Mouse (Mus musculus) liver, embryonic 11.5 days (tissue): ENCODE data around the gene D130043K22Rik. TPM values are rescaled to one million over a fixed set of nuclear protein-coding genes. Genes with fewer than 3 reads are reported as not detected.

Experiments used
- ATAC-seq: fragments of 200-750 bp; cut with Nextera tagmentation; replicated peaks from 2 replicates; pipeline ENCODE4 v1.8.0; 2017; ENCODE audit warnings: moderate number of reproducible peaks, mild to moderate bottlenecking, moderate TSS enrichment, moderate library complexity; ENCODE audit not compliant: low FRiP score
- DNase-seq: peaks from one replicate; pipeline ENCODE4 v3.0.0-alpha.2; 2017; ENCODE audit warnings: low spot score
- H3K27ac ChIP-seq: fragments of 300-500 bp; sonication (generic); 2 replicates; pipeline ENCODE4 v1.5.1; 2014; ENCODE audit warnings: mild to moderate bottlenecking, low read depth, low read length, control low read depth
- H3K27me3 ChIP-seq: fragments of 300-500 bp; sonication (generic); replicated peaks from 2 replicates; pipeline ENCODE4 v1.6.1; 2014; ENCODE audit warnings: low read length, mixed read lengths; ENCODE audit not compliant: control insufficient read depth, insufficient read depth
- H3K36me3 ChIP-seq: fragments of 300-500 bp; sonication (generic); 2 replicates; pipeline ENCODE4 v1.6.1; 2014; ENCODE audit warnings: mild to moderate bottlenecking, low read length, moderate library complexity, mixed read lengths; ENCODE audit not compliant: control insufficient read depth, insufficient read depth
- H3K4me1 ChIP-seq: fragments of 300-500 bp; sonication (generic); replicated peaks from 2 replicates; pipeline ENCODE4 v1.6.1; 2014; ENCODE audit warnings: low read length, mixed read lengths; ENCODE audit not compliant: control insufficient read depth, insufficient read depth
- H3K4me2 ChIP-seq: fragments of 300-500 bp; sonication (generic); 2 replicates; pipeline ENCODE4 v1.6.1; 2014; ENCODE audit warnings: mild to moderate bottlenecking, control low read depth, moderate library complexity
- H3K4me3 ChIP-seq: fragments of 300-500 bp; sonication (generic); 2 replicates; pipeline ENCODE4 v1.5.1; 2014; ENCODE audit warnings: low read depth, low read length, control low read depth
- H3K9ac ChIP-seq: fragments of 300-500 bp; sonication (generic); 2 replicates; pipeline ENCODE4 v1.6.1; 2014; ENCODE audit warnings: low read depth, low read length, control low read depth
- H3K9me3 ChIP-seq: fragments of 300-500 bp; sonication (generic); 2 replicates; pipeline ENCODE4 v1.6.1; 2016; ENCODE audit warnings: low read length, inconsistent platforms, mixed read lengths; ENCODE audit not compliant: control insufficient read depth
- WGBS: fragments of 180-500 bp; shearing (Covaris S2); extraction: QIAGEN DNeasy Blood & Tissue Kit; methylation state at CpG from one replicate; pipeline ENCODE4 v1.1.7; 2014; 5-methylcytosine and 5-hydroxymethylcytosine counted together
- polyA plus RNA-seq: library from polyadenylated mRNA; unstranded; fragments of >200 nt; fragmentation: Nextera tagmentation; extraction: Ambion mirVana; gene quantifications from 2 replicates; pipeline ENCODE4 v1.2.1, GENCODE M21; 2014

D130043K22Rik gene
- polyA plus RNA-seq, 1 experiment from 2014 or later: not detected

GRCm38 (mm10) chr13:24841702-24842101 lies 3.2 kb upstream of the D130043K22Rik start:
- no peaks in the 10 kb centered on the region for H3K27me3 ChIP-seq
- H3K4me3 ChIP-seq: no peak overlapping the region
- H3K9me3 ChIP-seq: no peaks in the 10 kb centered on the region
- H3K4me1 ChIP-seq: 0 out of 2 replicates have a peak, but pooled peaks cover 4% of the 10 kb centered on the region
- H3K27ac ChIP-seq: no peak overlapping the region
- DNase-seq (no peak), ATAC-seq (no peak)
- no peak overlapping the region for H3K9ac ChIP-seq
- H3K4me2 ChIP-seq: no peak overlapping the region
- H3K36me3 ChIP-seq: peaks cover 6% of the 10 kb centered on the region; the same call in 1 of the 2 replicates
- WGBS: 83% methylated on average over 3 of the region's 3 CpGs

- Histone ChIP-seq H3K9me3 (no peaks in the 10 kb centered on the region), H3K9ac (no peak overlapping the region), H3K27me3 (no peaks in the 10 kb centered on the region), H3K4me1 (0 out of 2 replicates have a peak, but pooled peaks cover 4% of the 10 kb centered on the region), H3K36me3 (no peaks in the 10 kb centered on the region), H3K4me2 (no peak overlapping the region), H3K4me3 (no peak overlapping the region), H3K27ac (no peak overlapping the region)
- no peak for DNase-seq
- WGBS: 80% methylated on average over 4 of the region's 4 CpGs
- no peak for ATAC-seq
Observed at GRCm38 (mm10) chr13:24849318-24849717, 4.4 kb downstream of the D130043K22Rik start.

- Histone ChIP-seq H3K4me3 (no peak overlapping the region), H3K4me2 (no peak overlapping the region), H3K27me3 (no peaks in the 10 kb centered on the region), H3K9ac (no peak overlapping the region), H3K27ac (no peak overlapping the region), H3K36me3 (no peaks in the 10 kb centered on the region), H3K9me3 (no peaks in the 10 kb centered on the region), H3K4me1 (no peaks in the 10 kb centered on the region)
- 77% methylated on average over 2 of the region's 2 CpGs for WGBS
- DNase-seq (no peak), ATAC-seq (no peak)
Observed at GRCm38 (mm10) chr13:24851989-24852388, 7.1 kb downstream of the D130043K22Rik start.

- Histone ChIP-seq H3K4me3 (no peak overlapping the region), H3K9me3 (no peaks in the 10 kb centered on the region), H3K27ac (no peak overlapping the region), H3K9ac (no peak overlapping the region), H3K4me1 (no peaks in the 10 kb centered on the region), H3K4me2 (no peak overlapping the region), H3K36me3 (no peaks in the 10 kb centered on the region), H3K27me3 (no peaks in the 10 kb centered on the region)
- ATAC-seq (no peak), DNase-seq (no peak)
- 58% methylated on average over 3 of the region's 3 CpGs for WGBS
Observed at GRCm38 (mm10) chr13:24852570-24852969, 7.6 kb downstream of the D130043K22Rik start.

- no peak overlapping the region for H3K27ac ChIP-seq
- no peak overlapping the region for H3K4me3 ChIP-seq
- ATAC-seq: no peak
- H3K27me3 ChIP-seq: no peaks in the 10 kb centered on the region
- no peaks in the 10 kb centered on the region for H3K36me3 ChIP-seq
- no peak for DNase-seq
- no peaks in the 10 kb centered on the region for H3K4me1 ChIP-seq
- no peaks in the 10 kb centered on the region for H3K9me3 ChIP-seq
- H3K4me2 ChIP-seq: no peak overlapping the region
- no peak overlapping the region for H3K9ac ChIP-seq
Observed at GRCm38 (mm10) chr13:24859115-24859514, 14.2 kb downstream of the D130043K22Rik start.

- Histone ChIP-seq H3K36me3 (no peaks in the 10 kb centered on the region), H3K27me3 (no peaks in the 10 kb centered on the region), H3K9ac (no peak overlapping the region), H3K27ac (no peak overlapping the region), H3K4me3 (no peak overlapping the region), H3K4me2 (no peak overlapping the region), H3K4me1 (no peaks in the 10 kb centered on the region), H3K9me3 (no peaks in the 10 kb centered on the region)
- ATAC-seq: no peak
- WGBS: 54% methylated on average over 12 of the region's 12 CpGs
- no peak for DNase-seq
Observed at GRCm38 (mm10) chr13:24861084-24861483, 16.1 kb downstream of the D130043K22Rik start.

- H3K4me2 ChIP-seq: no peak overlapping the region
- H3K36me3 ChIP-seq: no peaks in the 10 kb centered on the region
- H3K27ac ChIP-seq: no peak overlapping the region
- H3K4me3 ChIP-seq: no peak overlapping the region
- H3K9ac ChIP-seq: no peak overlapping the region
- ATAC-seq (no peak), DNase-seq (no peak)
- no peaks in the 10 kb centered on the region for H3K9me3 ChIP-seq
- H3K27me3 ChIP-seq: no peaks in the 10 kb centered on the region
- 78% methylated on average over 7 of the region's 7 CpGs for WGBS
- no peaks in the 10 kb centered on the region; the same call in 1 of the 2 replicates for H3K4me1 ChIP-seq
Observed at GRCm38 (mm10) chr13:24862021-24862420, 17.1 kb downstream of the D130043K22Rik start.

GRCm38 (mm10) chr13:24862520-24862919 lies 17.6 kb downstream of the D130043K22Rik start:
- H3K4me2 ChIP-seq: no peak overlapping the region
- no peak overlapping the region for H3K27ac ChIP-seq
- 48% methylated on average over 7 of the region's 7 CpGs for WGBS
- H3K9ac ChIP-seq: no peak overlapping the region
- DNase-seq (no peak), ATAC-seq (no peak)
- H3K4me1 ChIP-seq: no peaks in the 10 kb centered on the region; the same call in 1 of the 2 replicates
- H3K27me3 ChIP-seq: no peaks in the 10 kb centered on the region
- no peak overlapping the region for H3K4me3 ChIP-seq
- no peaks in the 10 kb centered on the region for H3K36me3 ChIP-seq
- H3K9me3 ChIP-seq: no peaks in the 10 kb centered on the region
